In the genomic region with DNA sequence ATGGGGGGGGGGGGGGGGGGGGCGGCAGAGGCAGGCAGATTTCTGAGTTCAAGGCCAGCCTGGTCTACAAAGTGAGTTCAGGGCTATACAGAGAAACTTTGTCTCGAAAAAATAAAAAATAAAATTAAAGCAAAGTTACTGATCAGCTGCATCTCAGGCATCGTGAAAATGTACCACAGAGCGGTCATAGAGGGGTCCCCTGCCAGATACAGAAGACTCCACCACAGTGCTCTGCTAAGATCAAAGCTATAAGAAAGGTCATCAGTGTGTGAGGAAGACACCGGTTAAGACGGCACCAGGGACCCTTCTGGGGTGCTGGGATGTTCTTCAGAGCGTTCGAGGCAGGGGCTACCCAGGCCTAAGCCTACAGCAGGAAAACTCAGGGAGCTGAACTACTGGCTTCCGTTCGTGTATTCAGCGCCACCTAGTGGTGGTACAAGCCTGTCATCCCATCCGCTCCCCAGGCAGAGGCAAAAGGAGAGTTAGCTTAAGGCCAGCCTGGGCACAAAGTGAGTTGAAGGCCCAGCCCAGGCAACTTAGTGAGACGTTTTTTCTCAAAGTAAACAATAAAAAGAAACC, we compare ENCODE assay signal across 8 mouse cellular contexts. TPM values are rescaled to one million over a fixed set of nuclear protein-coding genes. Genes with fewer than 3 reads are reported as not detected.
DNase-seq lines count a peak whose midpoint lies in the region; ATAC-seq lines count a peak whose summit lies in the region.

No protein-coding gene starts in this region.

- H3K27ac ChIP-seq in intestine, embryonic 14.5 days (ENCODE audit: low read depth) = no peak overlapping the region
- H3K27ac ChIP-seq in midbrain, embryonic 11.5 days (ENCODE audit: low read depth, low read length) = no peak overlapping the region

- peak; percentile 95 for ATAC-seq in common myeloid progenitor, adult 5-6 weeks (replicated peaks; ENCODE audit: low read depth, poor library complexity, severe bottlenecking)
- ATAC-seq in intestine, embryonic 14.5 days (replicated peaks; ENCODE audit: low FRiP score, low TSS enrichment, low read depth) = peak; percentile 78
- peak; percentile 76 for ATAC-seq in midbrain, embryonic 11.5 days (ENCODE audit: low FRiP score)

- intact Hi-C loops in gastrocnemius, postnatal 14 days (cut with DNase I; ENCODE audit: low total_unique reads) = no loop called here
- intact Hi-C loops in left cerebral cortex, postnatal 4 days (cut with DNase I) = loop anchor here (5.0 kb wide), 1 partner anchor 57 kb away; no protein-coding TSS in a partner anchor

- peak; percentile 60 for DNase-seq in ovary, postnatal 14 days (ENCODE audit: low spot score)
- no peak for DNase-seq in ovary, postnatal 10 days (ENCODE audit: low spot score)
- peak; percentile 71 for DNase-seq in gastrocnemius, postnatal 14 days
- peak; percentile 91 for DNase-seq in intestine, embryonic 14.5 days (ENCODE audit: low spot score)
- DNase-seq in left cerebral cortex, postnatal 4 days = peak; percentile 78
- DNase-seq in midbrain, embryonic 11.5 days (ENCODE audit: low spot score, missing footprints) = peak; percentile 97
- peak; percentile 45 to 82 for DNase-seq in spleen, postnatal 4 days (ENCODE audit: low spot score in 2 of 2)

- H3K27me3 ChIP-seq in intestine, embryonic 14.5 days (replicated peaks; ENCODE audit: control insufficient read depth, insufficient read depth, low read length) = no peaks in the 10 kb centered on the region
- no peaks in the 10 kb centered on the region for H3K27me3 ChIP-seq in midbrain, embryonic 11.5 days (ENCODE audit: control insufficient read depth, insufficient read depth, low read length)

- no peak overlapping the region for H3K4me3 ChIP-seq in intestine, embryonic 14.5 days (ENCODE audit: low read depth, low read length)
- no peak overlapping the region for H3K4me3 ChIP-seq in midbrain, embryonic 11.5 days (ENCODE audit: low read depth, low read length)

- no peaks in the 10 kb centered on the region for H3K36me3 ChIP-seq in intestine, embryonic 14.5 days (ENCODE audit: control insufficient read depth, insufficient read depth, low read length)
- no peaks in the 10 kb centered on the region for H3K36me3 ChIP-seq in midbrain, embryonic 11.5 days (ENCODE audit: control insufficient read depth, insufficient read depth, low read length)

- 20% methylated on average over 12 of the region's 13 CpGs for WGBS in intestine, embryonic 14.5 days
- 25% methylated on average over 13 of the region's 13 CpGs for WGBS in midbrain, embryonic 11.5 days

- H3K9me3 ChIP-seq in intestine, embryonic 14.5 days (ENCODE audit: control insufficient read depth, low read length) = no peaks in the 10 kb centered on the region
- no peaks in the 10 kb centered on the region for H3K9me3 ChIP-seq in midbrain, embryonic 11.5 days (ENCODE audit: control insufficient read depth, low read length)

- H3K9ac ChIP-seq in intestine, embryonic 14.5 days (ENCODE audit: low read length) = no peak overlapping the region
- H3K9ac ChIP-seq in midbrain, embryonic 11.5 days (ENCODE audit: low read length) = no peak overlapping the region

- peaks cover 5% of the 10 kb centered on the region; the same call in 1 of the 2 replicates for H3K4me1 ChIP-seq in intestine, embryonic 14.5 days (replicated peaks; ENCODE audit: control insufficient read depth, insufficient read depth, low read length)
- H3K4me1 ChIP-seq in midbrain, embryonic 11.5 days (ENCODE audit: control insufficient read depth, insufficient read depth, low read length) = no peaks in the 10 kb centered on the region

- H3K4me2 ChIP-seq in intestine, embryonic 14.5 days (ENCODE audit: low read length) = no peak overlapping the region
- H3K4me2 ChIP-seq in midbrain, embryonic 11.5 days = no peak overlapping the region

RNA-seq across cellular contexts. Expression of gene Pald1, which starts 15.9 kb away (rescaled TPM):
- total RNA-seq in common myeloid progenitor, adult 5-6 weeks (2017) = 0.09 TPM in 1 of 2 replicates, not detected in the other
- total RNA-seq in gastrocnemius, postnatal 14 days (2021) = 10 to 100 TPM; 15.2 to 17.7 TPM
- polyA plus RNA-seq in intestine, embryonic 14.5 days (2014; fragmentation: Nextera tagmentation; extraction: Ambion mirVana) = 18.3 and 19.6 TPM in 2 replicates
- 10 to 100 TPM; 22.8 to 25.8 TPM for total RNA-seq in left cerebral cortex, postnatal 4 days (2021)
- 15.3 and 17.3 TPM in 2 replicates for polyA plus RNA-seq in midbrain, embryonic 11.5 days (2014; fragmentation: Nextera tagmentation; extraction: Ambion mirVana)

RNA-seq across cellular contexts. Expression of gene Nodal, which starts 18.5 kb away (rescaled TPM):
- total RNA-seq in common myeloid progenitor, adult 5-6 weeks (2017) = not detected in 2 replicates
- total RNA-seq in gastrocnemius, postnatal 14 days (2021) = under 1 TPM in 1 of 2 experiments, not detected in 1; 0.10 TPM
- 0.50 and 0.54 TPM in 2 replicates for polyA plus RNA-seq in intestine, embryonic 14.5 days (2014; fragmentation: Nextera tagmentation; extraction: Ambion mirVana)
- total RNA-seq in left cerebral cortex, postnatal 4 days (2021) = under 1 TPM in 1 of 2 experiments, not detected in 1; 0.18 TPM
- polyA plus RNA-seq in midbrain, embryonic 11.5 days (2014; fragmentation: Nextera tagmentation; extraction: Ambion mirVana) = 0.10 TPM in 1 of 2 replicates, not detected in the other

RNA-seq across cellular contexts. Expression of gene Eif4ebp2, which starts 53.2 kb away (rescaled TPM):
- 17.7 and 29.8 TPM in 2 replicates for total RNA-seq in common myeloid progenitor, adult 5-6 weeks (2017)
- 10 to 100 TPM; 86.6 to 88.9 TPM for total RNA-seq in gastrocnemius, postnatal 14 days (2021)
- polyA plus RNA-seq in intestine, embryonic 14.5 days (2014; fragmentation: Nextera tagmentation; extraction: Ambion mirVana) = 43.0 and 48.8 TPM in 2 replicates
- 10 to 100 TPM; 68.6 to 71.7 TPM for total RNA-seq in left cerebral cortex, postnatal 4 days (2021)
- polyA plus RNA-seq in midbrain, embryonic 11.5 days (2014; fragmentation: Nextera tagmentation; extraction: Ambion mirVana) = 30.4 and 32.6 TPM in 2 replicates

Comparison
In these comparisons a context has a peak if more than half of its experiments do, and no peak if none do; other contexts are left out.
1. RNA of gene Pald1, which starts 15.9 kb away (total RNA-seq): 22.8 to 25.8 TPM in left cerebral cortex, postnatal 4 days and 15.2 to 17.7 TPM in gastrocnemius, postnatal 14 days; 0.09 TPM in common myeloid progenitor, adult 5-6 weeks; every median in the first group is over 10 times any median in the second.
2. Peak in every context shown above with its lines, with median percentiles within 50 percentile points of each other: ATAC-seq.